Mouse (Mus musculus) urinary bladder, postnatal 14 days (tissue): ENCODE results near the gene C1qtnf1.
A peak's percentile ranks its signal among the peaks of the same experiment; 100 is the strongest.

Experiments
- DNase-seq: peaks from one replicate; pipeline ENCODE4 v3.0.0; 2021; ENCODE audit warnings: low spot score

C1qtnf1 gene

GRCm38 (mm10) chr11:118410479-118410878, 17.5 kb upstream of the C1qtnf1 start:
- DNase-seq = no peak

- no peak for DNase-seq
These were observed 16.7 kb upstream of the C1qtnf1 start for GRCm38 (mm10) chr11:118411271-118411670.

GRCm38 (mm10) chr11:118412601-118413000, 15.4 kb upstream of the C1qtnf1 start:
- DNase-seq = no peak

- DNase-seq = no peak
These were observed 14.9 kb upstream of the C1qtnf1 start for GRCm38 (mm10) chr11:118413055-118413454.

GRCm38 (mm10) chr11:118414270-118414669, 13.7 kb upstream of the C1qtnf1 start:
- DNase-seq = no peak

GRCm38 (mm10) chr11:118415630-118416029, 12.4 kb upstream of the C1qtnf1 start:
- DNase-seq = no peak

GRCm38 (mm10) chr11:118416046-118416445, 12.0 kb upstream of the C1qtnf1 start:
- DNase-seq = no peak

- DNase-seq = no peak
These were observed 10.5 kb upstream of the C1qtnf1 start for GRCm38 (mm10) chr11:118417496-118417895.

GRCm38 (mm10) chr11:118418442-118418833, 9.6 kb upstream of the C1qtnf1 start:
- no peak for DNase-seq

GRCm38 (mm10) chr11:118418834-118419504, 9.0 kb upstream of the C1qtnf1 start, which contains the start of gene Cant1:
Gene Cant1, minus strand, starts transcription at chr11:118419086.
- DNase-seq = peak; percentile 98

- DNase-seq = no peak
These were observed 7.7 kb upstream of the C1qtnf1 start for GRCm38 (mm10) chr11:118420261-118420660.

- DNase-seq = peak; percentile 84
These were observed 4.6 kb upstream of the C1qtnf1 start for GRCm38 (mm10) chr11:118423266-118423971.

GRCm38 (mm10) chr11:118424621-118425335, 3.2 kb upstream of the C1qtnf1 start:
- DNase-seq = no peak

GRCm38 (mm10) chr11:118426765-118427164, 1.2 kb upstream of the C1qtnf1 start:
- no peak for DNase-seq

GRCm38 (mm10) chr11:118427266-118427779, 680 bp upstream of the C1qtnf1 start:
- no peak for DNase-seq

- no peak for DNase-seq
These were observed 461 bp downstream of the C1qtnf1 start for GRCm38 (mm10) chr11:118428460-118428868.

GRCm38 (mm10) chr11:118428944-118429709, 1.1 kb downstream of the C1qtnf1 start:
- no peak for DNase-seq

- DNase-seq = no peak
These were observed 2.4 kb downstream of the C1qtnf1 start for GRCm38 (mm10) chr11:118430291-118430885.

- no peak for DNase-seq
These were observed 3.3 kb downstream of the C1qtnf1 start for GRCm38 (mm10) chr11:118431100-118431948.

GRCm38 (mm10) chr11:118433398-118433868, 5.4 kb downstream of the C1qtnf1 start:
- no peak for DNase-seq
